ENCODE assay signal across 21 mouse cellular contexts in genomic region chr3:27463373-27463772, GRCm38 (mm10).
A peak's percentile ranks its signal among the peaks of the same experiment; 100 is the strongest.
DNase-seq lines count a peak whose midpoint lies in the region; ATAC-seq and TF ChIP-seq lines count a peak whose summit lies in the region.
"Had no signal": no experiment of that assay in that cellular context is flagged by ENCODE, and none has a peak within 500 bp of the region (broad histone marks: within the 10 kb centered on the region; RNA-seq: fewer than 3 reads in every experiment).

No protein-coding gene starts in this region.

- no peak for TF ChIP-seq CTCF in gastrocnemius, adult 2 months (IDR thresholded peaks at IDR 0.05)
- no peak for TF ChIP-seq CTCF in midbrain, postnatal 0 days (IDR thresholded peaks at IDR 0.05)

- no peaks in the 10 kb centered on the region for H3K27me3 ChIP-seq in midbrain, postnatal 0 days (ENCODE audit: insufficient read depth, low read length)
- H3K27me3 ChIP-seq: embryonic facial prominence, embryonic 13.5 days; forebrain, embryonic 12.5 days; heart, embryonic 15.5 days; Patski had no signal

- H3K4me3 ChIP-seq in gastrocnemius, adult 2 months, result no peak overlapping the region
- H3K4me3 ChIP-seq in midbrain, postnatal 0 days (ENCODE audit: low read depth, low read length), result no peak overlapping the region
- H3K4me3 ChIP-seq: embryonic facial prominence, embryonic 13.5 days; forebrain, embryonic 12.5 days; heart, embryonic 10.5 days; heart, embryonic 15.5 days; hindbrain, embryonic 10.5 days had no signal

- no peaks in the 10 kb centered on the region for H3K9me3 ChIP-seq in midbrain, postnatal 0 days (ENCODE audit: low read length)
- H3K9me3 ChIP-seq: embryonic facial prominence, embryonic 13.5 days; forebrain, embryonic 12.5 days; heart, embryonic 10.5 days; heart, embryonic 15.5 days; hindbrain, embryonic 10.5 days had no signal

- H3K9ac ChIP-seq in midbrain, postnatal 0 days (replicated peaks; ENCODE audit: low read length, poor library complexity, severe bottlenecking), result no peak overlapping the region
- H3K9ac ChIP-seq: embryonic facial prominence, embryonic 13.5 days; forebrain, embryonic 12.5 days; heart, embryonic 15.5 days; hindbrain, embryonic 14.5 days had no signal

- H3K27ac ChIP-seq in gastrocnemius, adult 2 months, result no peak overlapping the region
- H3K27ac ChIP-seq in midbrain, postnatal 0 days (ENCODE audit: low read depth, low read length), result no peak overlapping the region
- H3K27ac ChIP-seq: embryonic facial prominence, embryonic 13.5 days; forebrain, embryonic 12.5 days; heart, embryonic 15.5 days; hindbrain, embryonic 10.5 days; hindbrain, embryonic 14.5 days had no signal

- peak; percentile 7 for DNase-seq in gastrocnemius, adult 2 months
- DNase-seq in gastrocnemius, postnatal 14 days, result no peak
- peak; percentile 30 for DNase-seq in CD4-positive helper T cell, adult 2 months (ENCODE audit: low read depth, low spot score)
- DNase-seq in thymus, postnatal 0 days (ENCODE audit: low spot score), result peak; percentile 43
- DNase-seq in thymus, postnatal 36 days, result peak; percentile 27 to 42
- DNase-seq in midbrain, postnatal 0 days (ENCODE audit: low spot score), result no peak
- DNase-seq in Muller cell, postnatal 12 days (ENCODE audit: inconsistent ontology term), result no peak
- DNase-seq: adrenal gland, postnatal 25 days; cerebellum, adult 18-20 months; cerebellum, adult 9-11 months; cerebellum, postnatal 36 days; gastrocnemius, postnatal 25 days had no signal

- H3K4me2 ChIP-seq in midbrain, postnatal 0 days (ENCODE audit: low read depth, low read length, poor library complexity, severe bottlenecking), result no peak overlapping the region
- H3K4me2 ChIP-seq: embryonic facial prominence, embryonic 13.5 days; forebrain, embryonic 12.5 days; heart, embryonic 15.5 days; hindbrain, embryonic 14.5 days had no signal

- intact Hi-C loops in gastrocnemius, adult 2 months (cut with DNase I), result loop anchor here (10.0 kb wide), 4 partner anchors 119 to 641 kb away; no protein-coding TSS in a partner anchor
- intact Hi-C loops in gastrocnemius, postnatal 14 days (cut with DNase I; ENCODE audit: low total_unique reads), result loop anchor here (10.0 kb wide), 1 partner anchor 209 kb away; no protein-coding TSS in a partner anchor

- H3K36me3 ChIP-seq in midbrain, postnatal 0 days (ENCODE audit: insufficient read depth, low read length), result peaks cover 10% of the 10 kb centered on the region

- WGBS in midbrain, postnatal 0 days, result 91% methylated on average over 7 of the region's 7 CpGs

- no peak for ATAC-seq in midbrain, postnatal 0 days (ENCODE audit: low FRiP score)
- ATAC-seq: activated CD4-positive, CD25-positive, alpha-beta regulatory T cell, adult 4 months; forebrain, embryonic 16.5 days; Patski had no signal

- no peaks in the 10 kb centered on the region for H3K4me1 ChIP-seq in midbrain, postnatal 0 days (ENCODE audit: insufficient read depth, low read length)
- H3K4me1 ChIP-seq: embryonic facial prominence, embryonic 13.5 days; forebrain, embryonic 12.5 days; hindbrain, embryonic 10.5 days had no signal

Comparison
In these comparisons a context has a peak if more than half of its experiments do, and no peak if none do; other contexts are left out.
1. DNase-seq: peak in gastrocnemius, adult 2 months (single experiment), CD4-positive helper T cell, adult 2 months (single experiment), thymus, postnatal 0 days (single experiment) and thymus, postnatal 36 days (2 of 2); none in gastrocnemius, postnatal 14 days (single experiment), midbrain, postnatal 0 days (single experiment) and Muller cell, postnatal 12 days (single experiment).